Mouse (Mus musculus): Measurements from ENCODE around the gene Palm3.

Gene Palm3

GRCm38 (mm10) chr8:84067911-84068310, 46.6 kb downstream of the Palm3 start:
- no peak for DNase-seq

- no peak for DNase-seq
Measured at GRCm38 (mm10) chr8:84068316-84069035, 47.2 kb downstream of the Palm3 start.

GRCm38 (mm10) chr8:84069169-84069568, 47.9 kb downstream of the Palm3 start:
- peak in 1 of 2 experiments; percentile 45 for DNase-seq

GRCm38 (mm10) chr8:84069750-84070149, 48.5 kb downstream of the Palm3 start:
- no peak for DNase-seq

- DNase-seq = no peak
Measured at GRCm38 (mm10) chr8:84070241-84070640, 49.0 kb downstream of the Palm3 start.

- DNase-seq = no peak
Measured at GRCm38 (mm10) chr8:84070667-84071066, 49.4 kb downstream of the Palm3 start.

- DNase-seq = no peak
Measured at GRCm38 (mm10) chr8:84071921-84072320, 50.6 kb downstream of the Palm3 start.

- no peak for DNase-seq
Measured at GRCm38 (mm10) chr8:84072321-84072720, 51.0 kb downstream of the Palm3 start.

- DNase-seq = no peak
Measured at GRCm38 (mm10) chr8:84073230-84073976, 52.1 kb downstream of the Palm3 start.

- no peak for DNase-seq
Measured at GRCm38 (mm10) chr8:84076412-84076811, 55.1 kb downstream of the Palm3 start.

- no peak for DNase-seq
Measured at GRCm38 (mm10) chr8:84076849-84077248, 55.6 kb downstream of the Palm3 start.

GRCm38 (mm10) chr8:84079206-84079605, 57.9 kb downstream of the Palm3 start:
- DNase-seq = no peak

Data from kidney, adult 8-10 months (tissue).